Mouse (Mus musculus): ENCODE results near the gene Ces5a. TPM values are rescaled to one million over a fixed set of nuclear protein-coding genes. Genes with fewer than 3 reads are reported as not detected.

The Ces5a gene
- total RNA-seq (2021), result under 1 TPM; 0.68 to 0.70 TPM
- long read RNA-seq, experiment 1, partial matches to known transcripts, result 0 of 1 reads
- long read RNA-seq, experiment 1, other reads (novel, unspliced or antisense), result 1 of 1 reads
- long read RNA-seq, experiment 2, partial matches to known transcripts, result 0 of 1 reads
- long read RNA-seq, experiment 2, other reads (novel, unspliced or antisense), result 1 of 1 reads

GRCm38 (mm10) chr8:93535730-93536129 is at the start of gene Ces5a:
Gene Ces5a, minus strand, starts transcription at chr8:93535830.
- DNase-seq, result no peak

- no peak for DNase-seq
These were observed 37.2 kb upstream of the Ces5a start for GRCm38 (mm10) chr8:93572841-93573240.

- DNase-seq, result no peak
These were observed 36.5 kb upstream of the Ces5a start for GRCm38 (mm10) chr8:93572095-93572501.

GRCm38 (mm10) chr8:93571369-93571985 is 35.8 kb upstream of the Ces5a start:
- DNase-seq, result no peak

- DNase-seq, result no peak
These were observed 34.5 kb upstream of the Ces5a start for GRCm38 (mm10) chr8:93570186-93570530.

GRCm38 (mm10) chr8:93569311-93570185 is 33.9 kb upstream of the Ces5a start:
- DNase-seq, result peak; percentile 24

- DNase-seq, result no peak
These were observed 33.0 kb upstream of the Ces5a start for GRCm38 (mm10) chr8:93568666-93569065.

- no peak for DNase-seq
These were observed 31.5 kb upstream of the Ces5a start for GRCm38 (mm10) chr8:93567086-93567485.

- DNase-seq, result no peak
These were observed 29.0 kb upstream of the Ces5a start for GRCm38 (mm10) chr8:93564634-93565033.

GRCm38 (mm10) chr8:93563551-93563950 is 27.9 kb upstream of the Ces5a start:
- DNase-seq, result no peak

GRCm38 (mm10) chr8:93562557-93563210 is 27.1 kb upstream of the Ces5a start:
- DNase-seq, result no peak

- no peak for DNase-seq
These were observed 25.6 kb upstream of the Ces5a start for GRCm38 (mm10) chr8:93561271-93561670.

- DNase-seq, result no peak
These were observed 24.1 kb upstream of the Ces5a start for GRCm38 (mm10) chr8:93559696-93560095.

GRCm38 (mm10) chr8:93502634-93503033 is 33.0 kb downstream of the Ces5a start:
- no peak for DNase-seq

- DNase-seq, result no peak
These were observed 36.2 kb downstream of the Ces5a start for GRCm38 (mm10) chr8:93499437-93499836.

- DNase-seq, result peak; percentile 11
These were observed 40.3 kb downstream of the Ces5a start for GRCm38 (mm10) chr8:93495330-93495729.

- no peak for DNase-seq
These were observed 46.9 kb downstream of the Ces5a start for GRCm38 (mm10) chr8:93488743-93489142.

GRCm38 (mm10) chr8:93478211-93478610 is 57.4 kb downstream of the Ces5a start:
- no peak for DNase-seq

- DNase-seq, result peak; percentile 4
These were observed 65.9 kb downstream of the Ces5a start for GRCm38 (mm10) chr8:93469733-93470132.

GRCm38 (mm10) chr8:93454258-93454877 is 81.3 kb downstream of the Ces5a start:
- DNase-seq, result no peak
